Mouse (Mus musculus) adrenal gland, postnatal 10 days (tissue): ENCODE data around the gene Trip6. TPM values are rescaled to one million over a fixed set of nuclear protein-coding genes. Genes with fewer than 3 reads are reported as not detected.

Experiments
- DNase-seq: peaks from one replicate; pipeline ENCODE4 v3.0.0; 2021; ENCODE audit warnings: mixed read lengths
- total RNA-seq, 2 experiments: library from RNA; stranded (reverse); gene quantifications; 2 replicates each; pipeline ENCODE4 v1.2.3; 2021

The Trip6 gene
- total RNA-seq, 2 experiments from 2014 or later, result 33.6 to 36.8 TPM

DNA sequence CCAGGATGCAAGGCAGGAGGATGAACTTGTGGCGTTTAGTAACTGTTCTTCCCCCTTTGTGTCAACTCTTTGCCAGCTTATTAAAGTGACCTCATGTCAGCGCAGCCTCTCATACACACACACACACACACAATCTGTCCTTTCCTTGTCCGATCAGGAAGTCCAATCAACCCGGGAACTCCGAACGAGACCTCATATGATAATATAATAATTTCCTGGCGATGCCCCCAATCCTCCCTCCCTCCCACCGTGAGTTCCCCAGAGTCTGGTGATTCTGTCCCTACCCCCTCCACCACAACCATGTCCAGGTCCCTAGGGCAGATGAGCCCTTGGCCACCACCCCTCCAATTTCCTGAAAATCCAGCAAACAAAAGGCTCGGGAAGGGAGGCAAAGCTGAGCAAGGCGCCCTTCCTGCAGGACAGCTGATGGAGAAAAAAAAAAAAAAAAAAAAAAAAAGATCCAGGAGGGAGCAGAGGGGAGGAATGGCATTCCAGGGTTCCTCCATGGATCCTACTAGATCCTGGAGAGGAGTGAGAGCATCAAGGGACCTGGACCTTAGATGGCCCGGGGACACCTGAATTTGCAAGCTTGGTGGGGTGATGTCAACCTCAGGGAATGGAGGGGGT lies 24.6 kb upstream of the Trip6 start:
- peak; percentile 64 for DNase-seq

DNA sequence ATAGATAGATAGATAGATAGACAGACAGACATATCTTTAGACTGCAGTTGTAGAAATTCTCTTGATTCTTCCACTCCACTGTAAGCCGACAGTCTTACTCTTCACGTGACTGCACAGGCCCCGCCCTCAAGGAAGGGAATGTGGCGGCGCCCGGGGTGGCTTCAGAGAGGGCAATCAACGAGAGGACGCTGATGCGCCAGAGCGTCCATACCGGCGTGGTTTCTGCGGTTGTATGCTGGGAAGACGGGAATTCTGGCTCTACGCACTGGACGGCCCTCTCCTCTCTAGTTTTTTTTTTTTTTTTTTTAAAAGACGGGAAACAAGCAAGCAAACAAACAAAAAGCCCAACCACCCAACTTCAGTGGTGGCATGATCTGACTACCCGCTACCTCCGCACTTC lies 24.1 kb upstream of the Trip6 start:
- peak; percentile 95 for DNase-seq

DNA sequence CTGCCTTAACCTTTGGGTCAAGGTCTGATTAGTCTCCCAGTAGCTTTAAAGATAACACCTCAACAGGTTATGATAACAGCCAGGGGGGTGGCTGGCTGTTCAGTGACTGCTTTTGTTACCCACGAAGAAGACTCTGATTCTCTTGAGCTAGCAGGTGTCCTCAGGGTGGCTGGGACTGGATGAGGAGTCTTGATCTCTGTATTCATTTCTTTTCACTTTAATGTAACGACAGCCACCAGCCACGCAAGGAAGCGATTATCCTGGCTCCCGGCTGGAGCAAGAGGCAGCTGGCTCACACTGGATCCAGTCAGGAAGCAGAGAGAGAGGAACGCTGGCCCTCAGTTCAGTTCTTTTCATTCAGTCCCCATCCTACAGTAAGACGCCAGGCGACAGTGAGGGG lies 23.0 kb upstream of the Trip6 start:
- DNase-seq, result no peak

DNA sequence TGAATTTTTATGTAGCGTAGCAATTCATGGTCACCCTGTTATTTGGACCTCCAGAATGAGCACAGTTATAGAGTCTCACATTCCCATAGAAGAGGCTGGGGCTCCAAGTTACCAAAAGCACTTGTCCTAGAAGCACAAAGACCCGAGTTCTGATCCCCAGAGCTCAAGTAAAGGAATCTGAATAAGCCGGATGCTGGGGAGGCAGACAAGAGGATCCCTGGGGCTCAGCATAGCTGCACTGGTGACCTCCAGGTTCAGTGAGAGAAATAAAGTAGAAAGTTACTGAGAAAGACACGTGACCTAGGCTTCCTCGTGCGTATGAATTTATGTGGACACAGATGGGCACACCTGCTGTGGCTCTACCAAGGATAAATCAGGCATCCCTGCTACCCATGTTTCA lies 20.9 kb upstream of the Trip6 start:
- DNase-seq, result no peak

DNA sequence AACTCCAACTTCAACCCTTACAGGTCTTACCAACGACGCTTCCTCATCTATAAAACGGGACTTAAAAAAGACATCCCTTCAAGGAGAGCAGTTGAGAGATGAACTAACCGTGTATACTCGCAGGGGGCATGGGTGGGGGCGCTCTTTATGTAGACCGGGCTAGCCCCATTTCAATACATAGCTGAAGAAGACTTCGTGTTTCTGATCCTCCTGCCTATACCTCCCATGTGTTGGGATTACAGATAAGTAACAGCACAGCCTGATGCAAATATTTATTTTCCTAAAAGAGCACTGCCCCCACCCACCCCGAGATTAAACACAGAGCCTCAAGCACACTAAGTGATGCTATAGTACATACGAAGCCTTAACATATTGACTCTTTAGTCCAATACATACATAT lies 20.1 kb upstream of the Trip6 start:
- no peak for DNase-seq

DNA sequence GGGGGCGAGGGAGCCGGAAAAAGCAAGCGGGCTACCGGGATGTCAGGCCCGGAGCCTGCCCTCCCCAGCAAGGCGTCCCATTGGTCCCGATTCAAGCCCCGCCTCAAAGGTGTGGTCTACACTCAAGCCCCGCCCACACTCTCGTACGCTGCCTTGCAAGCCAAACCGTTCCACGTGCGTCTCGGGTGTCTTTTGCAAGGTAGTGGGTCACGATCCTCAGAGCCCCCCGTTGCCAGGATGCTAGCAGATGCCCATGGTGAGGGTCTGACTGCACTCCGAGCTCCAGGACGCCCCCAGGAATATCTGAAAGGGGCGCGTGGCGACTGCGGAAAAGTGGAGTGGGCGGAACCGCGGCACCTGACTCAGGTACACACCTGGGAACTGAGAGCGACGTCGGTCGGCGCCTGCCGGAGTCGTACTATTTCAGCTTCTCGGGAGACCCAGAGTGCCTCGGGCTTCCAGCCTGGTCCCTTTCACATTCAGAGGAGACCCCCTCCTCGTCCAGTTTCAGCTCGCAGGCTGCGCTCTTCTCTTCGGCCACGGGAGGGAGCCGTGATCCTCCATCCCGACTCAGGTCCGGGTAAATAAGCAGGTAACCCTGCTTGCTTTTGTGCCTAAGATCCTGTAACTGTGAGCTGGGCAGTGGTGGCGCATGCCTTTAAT lies 19.4 kb upstream of the Trip6 start, which contains the start of gene Slc12a9:
TSS of gene Slc12a9 (minus strand) at position 86 of the 663 bp plus-strand sequence.
- peak; percentile 96 for DNase-seq

DNA sequence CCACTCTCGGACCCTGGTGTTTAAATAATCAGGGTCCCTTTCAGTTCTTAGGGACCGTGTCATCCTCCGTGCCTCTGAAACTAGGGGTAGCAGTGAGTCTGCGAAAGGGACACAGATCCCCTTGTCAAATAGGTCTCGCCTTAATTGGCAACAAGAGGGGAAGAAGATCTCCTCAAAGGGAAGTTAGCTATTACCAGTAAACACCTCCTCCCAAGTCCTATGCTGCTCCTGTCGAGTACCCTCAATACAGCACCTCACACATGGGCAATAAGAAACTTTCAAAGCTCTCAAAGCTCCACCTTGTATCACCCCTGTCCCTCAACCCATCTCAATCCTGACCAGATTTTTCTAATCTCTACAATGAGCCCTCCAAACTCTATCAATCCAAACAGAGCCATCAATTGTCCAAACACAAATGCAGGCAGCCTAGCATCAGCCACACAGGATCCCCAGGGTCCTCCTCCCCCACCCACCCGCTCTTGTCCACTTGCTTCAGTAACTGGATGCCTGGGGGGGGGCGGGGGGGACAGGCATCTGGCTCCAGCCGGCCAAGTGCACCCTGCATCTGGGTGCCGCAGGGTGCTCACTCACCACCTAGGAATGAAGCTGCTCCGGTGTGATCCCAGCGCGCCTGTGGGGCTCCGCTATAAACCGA lies 18.8 kb upstream of the Trip6 start:
- no peak for DNase-seq

DNA sequence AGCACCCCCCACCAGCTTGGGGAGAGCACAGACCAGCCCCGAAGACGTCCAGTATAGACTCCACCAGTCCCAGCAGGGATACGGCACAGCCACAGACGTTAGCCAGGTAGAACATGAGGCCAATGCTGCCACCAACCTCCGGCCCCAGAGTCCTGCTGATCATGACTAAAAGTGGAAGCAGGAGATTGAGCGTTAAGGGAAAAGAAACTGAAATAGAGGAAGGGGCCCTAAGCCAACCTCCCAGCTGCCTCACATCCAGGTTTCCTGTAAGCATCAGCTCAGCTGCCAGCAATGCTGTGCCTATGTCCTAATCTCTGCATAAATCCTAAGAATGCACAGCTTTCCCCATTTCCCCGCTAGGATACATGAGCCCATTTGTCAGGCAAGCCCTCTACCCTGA lies 16.7 kb upstream of the Trip6 start:
- DNase-seq, result no peak

DNA sequence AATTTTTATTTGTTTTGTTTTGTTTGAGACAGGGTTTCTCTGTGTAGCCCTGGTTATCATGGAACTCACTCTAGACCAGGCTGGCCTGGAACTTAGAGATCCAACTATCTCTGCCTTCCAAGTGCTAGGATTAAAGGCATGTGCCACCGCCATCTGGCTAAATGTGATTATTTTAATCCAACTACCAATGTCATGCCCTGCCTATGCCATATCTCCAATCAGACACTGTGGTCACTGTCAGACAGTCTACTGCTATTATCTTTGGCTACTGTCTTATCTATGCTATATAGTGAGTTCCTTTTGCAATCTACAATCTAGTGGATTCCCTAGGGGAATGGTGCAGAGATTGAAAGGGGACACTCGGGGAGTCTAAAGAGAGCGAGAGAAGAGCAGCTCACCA lies 6.8 kb upstream of the Trip6 start:
- no peak for DNase-seq

DNA sequence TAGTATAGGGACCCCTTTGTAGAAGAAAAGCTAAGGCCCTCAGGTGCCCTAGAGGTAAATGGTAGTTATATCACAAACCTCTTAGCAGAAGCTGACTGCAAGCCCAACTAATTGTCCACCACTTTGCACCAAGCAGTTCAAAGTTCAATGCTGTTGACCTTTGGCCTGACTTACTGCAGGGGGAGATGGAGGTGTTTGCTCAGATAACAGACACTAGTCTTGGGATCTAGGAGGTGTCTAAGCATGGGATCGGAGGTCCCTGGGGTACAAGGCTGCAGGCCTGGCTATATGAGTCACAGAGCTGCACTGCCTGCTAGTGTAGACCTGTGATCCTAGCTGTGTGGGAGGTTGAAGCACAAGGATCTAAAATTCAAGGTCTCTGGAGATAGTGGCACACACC lies 4.4 kb upstream of the Trip6 start:
- DNase-seq, result no peak

DNA sequence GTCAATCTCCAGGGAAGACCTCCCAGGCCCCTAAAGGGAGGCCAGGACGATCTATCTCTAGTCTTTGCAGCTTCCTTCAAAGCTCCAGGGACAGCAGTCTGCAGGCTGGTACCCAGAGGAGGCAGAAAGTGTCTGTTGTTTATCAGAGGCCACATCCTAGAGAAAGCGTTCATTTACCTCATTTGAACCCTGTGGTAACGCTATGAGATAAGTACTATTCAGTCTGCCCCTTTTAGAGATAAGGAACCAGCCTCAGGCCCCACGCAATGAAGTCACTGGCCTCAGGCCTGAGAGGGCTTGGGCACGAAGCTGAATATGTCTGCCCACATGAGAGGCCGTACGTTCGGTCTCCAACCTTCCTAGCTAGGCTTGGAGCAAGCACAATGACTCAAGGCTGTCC lies 3.2 kb upstream of the Trip6 start:
- no peak for DNase-seq

DNA sequence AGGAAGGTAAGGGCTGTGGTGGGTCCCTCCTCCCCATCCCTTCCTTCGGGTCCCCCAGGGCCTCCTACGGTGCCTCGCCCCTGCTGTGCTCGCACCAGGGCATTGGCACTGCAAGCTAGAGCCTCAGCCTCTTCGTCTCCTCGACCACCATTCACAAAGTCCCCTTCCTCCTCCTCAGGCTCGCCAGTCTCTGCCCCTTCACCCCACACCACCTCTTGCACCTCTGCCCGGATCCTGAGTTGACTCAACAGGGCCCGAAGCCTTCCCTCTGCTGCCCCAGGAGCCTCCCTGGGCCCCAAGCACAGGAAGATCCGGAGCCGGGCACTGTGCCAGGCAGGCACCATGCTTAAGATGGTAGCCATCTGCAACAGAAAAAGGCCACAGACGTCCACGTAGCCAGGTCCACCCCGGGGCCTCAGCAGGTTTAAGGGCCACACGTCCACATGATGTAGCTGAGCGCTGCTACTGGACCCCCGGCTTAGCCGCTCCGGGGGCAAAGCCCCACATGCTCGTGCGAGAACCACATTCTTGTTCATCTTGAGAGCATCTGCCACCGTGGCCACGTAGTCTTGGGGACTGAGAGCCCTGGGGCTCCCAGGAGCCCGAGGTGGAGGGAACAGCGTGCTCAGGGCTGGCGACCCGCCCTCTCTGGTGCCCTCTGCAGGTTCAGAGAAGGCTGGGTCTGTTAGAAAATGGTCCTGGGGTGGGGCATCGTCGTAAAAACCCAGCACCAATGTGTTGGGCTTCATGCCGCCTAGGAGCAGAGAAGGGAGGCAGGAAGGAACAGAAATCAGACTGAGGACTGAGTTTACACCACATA lies 1.1 kb upstream of the Trip6 start:
- peak; percentile 46 for DNase-seq

DNA sequence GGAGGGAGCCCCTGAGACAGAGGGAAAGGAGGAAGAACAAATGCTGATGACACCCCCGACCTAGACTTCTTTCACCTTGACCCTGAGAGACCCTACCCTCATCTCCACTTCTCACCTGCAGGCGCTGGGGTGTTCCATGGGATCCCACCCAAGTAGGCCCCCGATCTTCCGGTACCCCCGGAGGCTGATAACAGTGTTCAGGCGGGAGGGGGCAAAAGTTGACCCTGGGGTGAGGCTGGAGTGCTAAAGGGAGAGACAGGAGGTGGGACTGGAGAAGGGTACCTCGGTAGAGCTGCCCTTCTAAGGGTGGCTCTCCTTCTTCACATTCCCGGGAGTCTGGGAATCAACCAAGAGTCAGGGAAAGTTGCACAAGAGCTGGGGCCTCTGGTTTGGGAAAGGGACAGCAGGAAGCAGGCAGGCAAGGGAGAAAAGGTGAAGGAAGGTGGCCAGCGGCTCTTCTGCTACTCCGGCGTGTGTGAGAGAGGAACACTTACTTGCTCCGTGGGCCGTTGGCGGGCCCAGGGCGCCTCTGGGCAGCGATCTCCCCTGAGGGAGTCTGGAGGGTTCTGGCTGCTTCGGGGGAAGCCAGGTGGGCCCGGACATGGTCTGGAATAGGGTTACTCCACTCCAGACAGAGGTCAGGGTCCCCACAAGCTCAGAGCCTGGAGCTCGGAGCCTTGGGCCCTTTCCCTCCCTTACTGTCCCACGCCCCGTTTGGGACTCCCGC lies 575 bp downstream of the Trip6 start:
- DNase-seq, result no peak

DNA sequence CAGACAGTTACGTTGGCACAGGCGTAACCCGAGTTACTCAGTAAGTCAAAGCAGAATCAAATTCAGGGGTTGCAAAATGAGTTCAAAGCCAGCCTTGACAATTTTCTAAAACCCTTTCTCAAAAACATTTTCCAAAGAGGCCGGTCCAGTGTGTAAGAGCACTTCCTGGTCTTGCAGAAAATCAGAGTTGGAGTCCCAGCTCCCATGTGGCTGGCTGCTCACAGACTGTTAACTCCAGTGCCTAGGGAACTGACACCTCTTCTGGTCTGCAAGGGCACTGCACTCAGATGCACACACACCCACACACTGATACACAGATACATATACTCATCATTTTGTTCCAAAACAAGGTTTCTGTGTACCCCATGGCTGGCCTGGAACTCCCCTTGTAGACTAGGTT lies 5.8 kb downstream of the Trip6 start:
- no peak for DNase-seq

DNA sequence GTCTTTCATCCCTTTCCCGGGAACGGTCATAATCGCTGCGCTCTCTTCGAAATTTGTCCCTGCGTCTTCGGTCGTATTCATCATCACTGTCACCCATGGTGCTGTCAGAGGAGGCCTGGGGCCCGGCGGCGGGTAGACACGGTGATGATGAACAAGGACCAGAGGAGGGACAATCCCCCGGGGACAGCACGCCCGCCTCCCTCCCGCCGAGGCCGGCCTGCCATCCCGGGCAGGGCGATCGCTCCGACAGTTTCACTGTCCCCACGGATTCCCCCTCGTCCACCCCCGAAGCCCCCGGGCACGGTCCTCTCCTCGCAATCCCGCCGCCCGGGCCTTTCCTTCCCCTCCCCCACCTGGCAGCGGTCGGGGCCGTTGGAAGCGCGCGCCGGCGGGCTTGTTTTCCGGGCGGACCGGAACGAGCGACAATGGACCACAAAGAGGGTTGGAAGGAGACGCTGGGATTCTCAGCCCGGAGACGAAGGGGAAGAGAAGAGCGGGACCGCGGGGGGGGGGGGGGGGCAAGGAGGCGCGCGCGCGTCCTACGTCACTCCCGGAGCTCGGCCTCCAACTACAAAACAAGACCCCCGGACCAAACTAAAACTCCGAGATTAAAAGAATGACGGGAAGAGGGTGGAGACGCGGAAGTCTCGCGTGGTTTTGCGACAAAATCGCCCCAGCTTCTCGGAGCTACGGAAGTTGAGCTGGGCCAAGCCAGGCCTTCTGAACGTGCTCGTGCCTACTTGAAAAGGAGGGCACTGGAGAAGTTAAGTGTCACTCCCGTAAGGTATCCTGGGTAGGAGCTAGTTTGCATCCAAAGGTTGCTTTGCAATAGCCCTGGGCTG lies 6.9 kb downstream of the Trip6 start, which contains the start of gene Srrt:
TSS of gene Srrt (minus strand) at position 604 of the 842 bp plus-strand sequence.
- DNase-seq, result peak; percentile 91

DNA sequence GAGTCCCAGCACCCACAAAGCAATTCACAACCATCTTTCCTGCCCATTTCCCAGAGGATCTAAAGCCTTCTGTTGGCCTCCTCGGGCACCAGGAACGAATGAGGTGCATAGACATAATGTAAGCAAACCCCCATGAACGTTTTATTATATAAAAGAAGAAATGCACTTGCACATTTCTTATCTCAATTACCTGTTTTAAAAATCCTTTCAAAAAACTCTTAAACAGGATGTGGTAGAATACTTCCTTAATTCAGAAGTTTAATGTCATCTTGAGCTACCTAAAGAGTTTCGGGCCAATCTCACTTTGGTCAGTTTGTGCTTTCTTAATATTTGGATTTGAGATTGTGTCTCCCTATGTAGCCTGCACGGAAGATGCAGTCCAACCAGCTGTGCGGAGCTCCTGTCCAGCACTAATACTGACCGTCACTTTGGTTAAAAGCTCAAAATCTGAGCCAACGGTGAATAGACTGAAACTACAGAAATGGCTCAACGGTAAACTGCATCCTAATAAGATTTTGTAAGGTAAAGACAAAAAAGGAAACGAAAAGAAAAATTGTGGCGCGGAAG lies 7.7 kb downstream of the Trip6 start:
- DNase-seq, result no peak

DNA sequence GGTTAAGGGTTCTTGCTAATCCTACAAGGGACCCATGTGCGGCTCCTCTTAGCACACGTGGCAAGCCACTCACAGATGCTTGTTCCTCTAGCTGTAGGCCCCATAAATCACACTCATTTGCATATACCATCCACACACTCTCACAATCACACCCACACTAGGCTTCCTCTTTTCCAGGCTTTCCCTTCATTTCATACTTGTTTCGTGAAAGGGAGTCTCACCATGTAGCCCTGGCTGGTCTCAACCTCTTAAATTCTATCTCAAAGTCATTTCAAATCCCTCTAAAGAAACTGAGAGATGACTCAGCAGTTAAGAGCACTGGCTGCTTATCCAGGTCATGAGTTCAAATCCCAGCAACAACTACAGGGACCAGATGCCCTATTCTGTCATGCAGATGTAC lies 8.4 kb downstream of the Trip6 start:
- no peak for DNase-seq

DNA sequence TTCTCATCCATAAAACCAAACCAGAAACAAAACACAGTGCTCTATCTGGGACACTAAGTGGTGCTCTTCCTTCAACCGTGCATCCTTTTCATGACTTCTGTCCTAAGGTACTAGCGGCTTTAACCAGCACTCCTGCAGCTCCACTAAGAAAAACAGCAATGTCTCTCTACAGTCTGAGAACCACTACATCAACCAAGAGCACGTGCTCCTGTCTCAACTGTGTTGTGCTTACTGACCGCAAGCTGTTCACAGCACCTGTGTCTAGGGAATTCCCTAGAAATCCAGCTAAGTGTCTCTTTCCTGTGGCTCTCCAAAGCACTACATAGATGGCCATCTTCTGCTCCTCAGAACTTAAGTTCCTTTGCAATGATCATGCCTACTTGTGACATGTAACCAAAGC lies 9.4 kb downstream of the Trip6 start:
- no peak for DNase-seq

DNA sequence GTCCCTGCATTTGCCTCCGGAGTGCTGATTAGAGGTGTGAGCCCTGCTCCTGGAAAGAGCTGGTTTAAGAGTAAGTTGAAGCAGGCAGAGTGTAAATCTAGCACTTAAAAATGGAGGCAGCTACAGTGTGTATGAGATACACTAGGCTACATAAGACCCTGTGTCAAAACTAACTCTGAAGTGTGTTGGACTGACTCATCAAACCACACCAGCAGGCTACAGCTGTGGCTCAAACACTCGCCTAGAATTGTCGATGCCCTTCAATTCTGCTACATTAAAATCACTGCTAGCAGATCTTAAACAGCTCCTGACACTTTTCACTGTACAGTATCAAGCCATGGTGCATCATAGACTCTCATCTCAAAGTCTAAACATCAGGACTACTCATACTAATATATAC lies 10.0 kb downstream of the Trip6 start:
- no peak for DNase-seq

DNA sequence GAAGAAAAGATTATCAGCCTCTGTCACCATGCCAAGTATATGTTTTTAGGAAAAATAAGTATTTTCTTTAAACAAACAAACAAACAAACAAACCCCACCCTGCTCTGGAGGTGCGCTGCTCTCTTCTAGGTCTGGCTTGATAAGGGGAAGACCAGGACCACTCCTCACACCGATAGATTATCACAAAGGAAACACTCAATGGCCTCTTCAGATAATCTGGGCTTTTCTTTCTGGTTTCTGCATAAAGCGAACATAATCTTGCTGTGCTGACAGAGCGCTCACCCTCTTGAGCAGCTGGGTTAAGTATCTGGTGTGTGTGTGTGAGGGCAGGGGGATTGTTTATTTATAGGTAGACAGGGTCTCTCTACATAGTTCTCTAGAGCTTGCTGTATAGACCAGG lies 10.6 kb downstream of the Trip6 start:
- no peak for DNase-seq

DNA sequence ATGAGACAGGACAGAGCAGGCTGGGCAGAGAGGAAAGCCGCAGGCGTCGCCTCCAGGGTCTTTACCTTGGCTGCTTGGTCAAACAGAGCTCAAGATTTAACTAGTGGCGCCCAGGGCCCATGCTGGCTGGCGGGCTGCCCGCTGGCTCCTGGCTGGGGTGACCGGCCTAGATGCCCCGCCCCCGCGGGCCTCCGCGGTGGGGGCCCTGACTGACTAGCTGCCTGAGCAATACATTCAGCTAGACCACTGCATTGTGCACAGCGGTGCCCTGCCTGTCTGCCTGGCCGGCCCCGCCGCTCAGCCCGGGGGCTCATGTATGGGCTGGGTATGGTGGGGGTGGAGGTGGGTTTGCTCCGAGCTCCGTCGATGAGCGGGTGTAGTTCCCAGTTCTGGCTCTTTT lies 13.0 kb downstream of the Trip6 start:
- peak; percentile 79 for DNase-seq
